In genomic region chr9:61031699-61032447, GRCm38 (mm10) we compare ENCODE assay signal across 8 mouse cellular contexts.
A peak's percentile ranks its signal among the peaks of the same experiment; 100 is the strongest.
DNase-seq lines count a peak whose midpoint lies in the region; ATAC-seq and TF ChIP-seq lines count a peak whose summit lies in the region.

No protein-coding gene starts in this region.

- no peaks in the 10 kb centered on the region for H3K36me3 ChIP-seq in forebrain, embryonic 16.5 days (ENCODE audit: control insufficient read depth, insufficient read depth)
- H3K36me3 ChIP-seq in kidney, adult 2 months (ENCODE audit: control insufficient read depth, insufficient read depth, low read length): no peaks in the 10 kb centered on the region
- H3K36me3 ChIP-seq in lung, embryonic 15.5 days: no peaks in the 10 kb centered on the region
- H3K36me3 ChIP-seq in intestine, embryonic 16.5 days (ENCODE audit: control insufficient read depth, insufficient read depth, low read length): no peaks in the 10 kb centered on the region

- peak overlapping the region; percentile 15; the same call in 1 of the 2 replicates for H3K27ac ChIP-seq in layer of hippocampus, adult 2 months
- H3K27ac ChIP-seq in forebrain, embryonic 16.5 days (ENCODE audit: low read length): peak overlapping the region; percentile 78
- no peak overlapping the region for H3K27ac ChIP-seq in kidney, adult 2 months (ENCODE audit: insufficient read depth, low read depth, low read length)
- peak overlapping the region; percentile 73 for H3K27ac ChIP-seq in lung, embryonic 15.5 days
- no peak overlapping the region for H3K27ac ChIP-seq in intestine, embryonic 16.5 days (ENCODE audit: low read length)

- H3K4me1 ChIP-seq in forebrain, embryonic 16.5 days (replicated peaks; ENCODE audit: control insufficient read depth, insufficient read depth, low read length): peaks cover 29% of the 10 kb centered on the region
- no peaks in the 10 kb centered on the region for H3K4me1 ChIP-seq in kidney, adult 2 months (ENCODE audit: control insufficient read depth, insufficient read depth, low read length)
- H3K4me1 ChIP-seq in lung, embryonic 15.5 days: peaks cover 22% of the 10 kb centered on the region
- peaks cover 13% of the 10 kb centered on the region; the same call in 1 of the 2 replicates for H3K4me1 ChIP-seq in intestine, embryonic 16.5 days (ENCODE audit: control insufficient read depth, insufficient read depth, low read length)

- ATAC-seq in forebrain, embryonic 16.5 days: peak; percentile 34
- no peak for ATAC-seq in lung, embryonic 15.5 days (ENCODE audit: borderline replicate concordance, extremely low read depth, low FRiP score, low TSS enrichment)
- ATAC-seq in intestine, embryonic 16.5 days: no peak

- 0 out of 2 replicates have a peak, but pooled peaks cover 3% of the 10 kb centered on the region for H3K27me3 ChIP-seq in forebrain, embryonic 16.5 days (replicated peaks; ENCODE audit: control insufficient read depth, insufficient read depth, low read length)
- H3K27me3 ChIP-seq in kidney, adult 2 months (replicated peaks; ENCODE audit: control insufficient read depth, insufficient read depth, low read length): no peaks in the 10 kb centered on the region
- H3K27me3 ChIP-seq in lung, embryonic 15.5 days: peaks cover 27% of the 10 kb centered on the region; the same call in 1 of the 2 replicates
- H3K27me3 ChIP-seq in intestine, embryonic 16.5 days (replicated peaks; ENCODE audit: control insufficient read depth, insufficient read depth, low read length): no peaks in the 10 kb centered on the region

- TF ChIP-seq POLR2A in kidney, adult 2 months (IDR thresholded peaks at IDR 0.05; ENCODE audit: low read depth, low read length): no peak

- TF ChIP-seq CTCF in layer of hippocampus, adult 2 months (conservative IDR thresholded peaks at IDR 0.05): no peak
- TF ChIP-seq CTCF in kidney, adult 2 months (conservative IDR thresholded peaks at IDR 0.05; ENCODE audit: insufficient read depth, insufficient read length, low read depth, low read length): no peak

- H3K9ac ChIP-seq in forebrain, embryonic 16.5 days (replicated peaks; ENCODE audit: low read depth, low read length): no peak overlapping the region
- H3K9ac ChIP-seq in lung, embryonic 15.5 days: no peak overlapping the region
- H3K9ac ChIP-seq in intestine, embryonic 16.5 days (ENCODE audit: low read depth, low read length): no peak overlapping the region

- H3K9me3 ChIP-seq in forebrain, embryonic 16.5 days (ENCODE audit: control insufficient read depth, low read length): no peaks in the 10 kb centered on the region
- H3K9me3 ChIP-seq in lung, embryonic 15.5 days: no peaks in the 10 kb centered on the region
- H3K9me3 ChIP-seq in intestine, embryonic 16.5 days (ENCODE audit: control insufficient read depth, low read length): no peaks in the 10 kb centered on the region

- peak overlapping the region; percentile 39 for H3K4me3 ChIP-seq in layer of hippocampus, adult 2 months
- H3K4me3 ChIP-seq in forebrain, embryonic 16.5 days (replicated peaks; ENCODE audit: low read length): no peak overlapping the region
- H3K4me3 ChIP-seq in kidney, adult 2 months (ENCODE audit: insufficient read depth, low read depth, low read length): no peak overlapping the region
- H3K4me3 ChIP-seq in lung, embryonic 15.5 days: no peak overlapping the region
- no peak overlapping the region for H3K4me3 ChIP-seq in intestine, embryonic 16.5 days (ENCODE audit: low read length)

- WGBS in forebrain, embryonic 16.5 days: 50% methylated on average over 25 of the region's 26 CpGs
- WGBS in kidney, adult 2 months: 61% methylated on average over 26 of the region's 26 CpGs
- WGBS in lung, embryonic 15.5 days: 52% methylated on average over 26 of the region's 26 CpGs
- 66% methylated on average over 26 of the region's 26 CpGs for WGBS in intestine, embryonic 16.5 days

- no peak for DNase-seq in layer of hippocampus, adult 2 months (ENCODE audit: low spot score in 2 of 2)
- no peak for DNase-seq in layer of hippocampus, adult 9-11 months
- DNase-seq in adrenal gland, postnatal 14 days: peak; percentile 63
- peak; percentile 72 for DNase-seq in kidney, adult 2 months
- DNase-seq in testis, postnatal 10 days (ENCODE audit: low spot score): no peak

- H3K4me2 ChIP-seq in forebrain, embryonic 16.5 days (ENCODE audit: low read length): peak overlapping the region; percentile 33
- H3K4me2 ChIP-seq in lung, embryonic 15.5 days: peak overlapping the region; percentile 17
- H3K4me2 ChIP-seq in intestine, embryonic 16.5 days (ENCODE audit: low read depth, low read length): no peak overlapping the region; the same call in 1 of the 2 replicates

Comparison
In these comparisons a context has a peak if more than half of its experiments do, and no peak if none do; other contexts are left out.
1. DNase-seq: peak in adrenal gland, postnatal 14 days (single experiment) and kidney, adult 2 months (single experiment); none in layer of hippocampus, adult 2 months (0 of 2), layer of hippocampus, adult 9-11 months (single experiment) and testis, postnatal 10 days (single experiment).
2. H3K27ac ChIP-seq: peak in layer of hippocampus, adult 2 months (single experiment), forebrain, embryonic 16.5 days (single experiment) and lung, embryonic 15.5 days (single experiment); none in kidney, adult 2 months (single experiment) and intestine, embryonic 16.5 days (single experiment).